In the genomic region with DNA sequence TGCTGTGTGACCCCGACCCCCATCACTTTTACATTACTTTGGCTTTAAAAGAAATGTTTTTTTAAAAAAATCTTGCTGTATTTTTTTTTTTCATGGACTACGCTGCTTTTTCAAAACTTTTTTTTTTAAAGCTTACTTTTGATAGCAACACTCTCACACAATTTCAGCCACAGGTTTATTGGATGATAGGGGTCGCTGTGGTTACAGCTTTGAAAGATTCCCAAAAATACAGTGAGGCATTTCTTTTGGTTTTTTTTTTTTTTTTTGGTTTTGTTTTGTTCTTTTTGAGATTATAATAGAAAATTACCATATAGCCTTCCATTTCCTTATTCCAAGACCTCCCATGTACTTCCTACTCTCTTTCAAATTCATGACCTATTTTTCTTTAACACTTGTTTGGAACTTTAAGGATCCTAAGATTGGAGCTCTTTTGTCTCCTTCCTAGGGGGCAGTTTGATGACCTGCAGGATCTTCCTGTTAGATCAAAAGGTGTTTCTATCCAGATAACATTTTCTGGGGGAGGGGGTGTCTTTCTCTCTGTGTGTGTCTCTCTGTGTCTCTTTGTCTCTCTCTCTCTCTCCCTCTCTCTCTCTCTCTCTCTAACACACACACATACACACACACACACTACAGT, we compare ENCODE assay signal across 21 mouse cellular contexts. TPM values are rescaled to one million over a fixed set of nuclear protein-coding genes. Genes with fewer than 3 reads are reported as not detected.
A peak's percentile ranks its signal among the peaks of the same experiment; 100 is the strongest.
DNase-seq lines count a peak whose midpoint lies in the region; ATAC-seq and TF ChIP-seq lines count a peak whose summit lies in the region.
"Had no signal": no experiment of that assay in that cellular context is flagged by ENCODE, and none has a peak within 500 bp of the region (broad histone marks: within the 10 kb centered on the region; RNA-seq: fewer than 3 reads in every experiment).

No protein-coding gene starts in this region.

- 38% methylated on average over 3 of the region's 3 CpGs for WGBS in forebrain, embryonic 14.5 days
- 31% methylated on average over 3 of the region's 3 CpGs for WGBS in forebrain, embryonic 12.5 days
- WGBS in stomach, postnatal 0 days = 41% methylated on average over 3 of the region's 3 CpGs
- WGBS in hindbrain, embryonic 12.5 days = 37% methylated on average over 3 of the region's 3 CpGs

- no peak overlapping the region for H3K27ac ChIP-seq in forebrain, embryonic 14.5 days (ENCODE audit: low read depth, low read length)
- H3K27ac ChIP-seq in forebrain, embryonic 12.5 days = no peak overlapping the region
- H3K27ac ChIP-seq in left cerebral cortex, adult 2 months = no peak overlapping the region
- no peak overlapping the region for H3K27ac ChIP-seq in stomach, postnatal 0 days (replicated peaks)
- H3K27ac ChIP-seq in hindbrain, embryonic 12.5 days = no peak overlapping the region
- H3K27ac ChIP-seq: forebrain, embryonic 10.5 days; heart, embryonic 13.5 days; liver, embryonic 14.5 days; midbrain, embryonic 10.5 days had no signal

- intact Hi-C loops in left cerebral cortex, adult 2 months (cut with DNase I) = loop anchor here (5.0 kb wide), 1 partner anchor 234 kb away; no protein-coding TSS in a partner anchor
- intact Hi-C loops in left cerebral cortex, postnatal 4 days (cut with DNase I) = no loop called here

- no peak for TF ChIP-seq EP300 in stomach, postnatal 0 days (optimal IDR thresholded peaks at IDR 0.05)

- no peak for ATAC-seq in forebrain, embryonic 14.5 days
- no peak for ATAC-seq in forebrain, embryonic 12.5 days (ENCODE audit: low FRiP score)
- no peak for ATAC-seq in stomach, postnatal 0 days (ENCODE audit: low FRiP score, low TSS enrichment)
- no peak for ATAC-seq in hindbrain, embryonic 12.5 days (ENCODE audit: low FRiP score)
- ATAC-seq: CD4-positive, CD25-positive, alpha-beta regulatory T cell, adult 4 months; intestine, embryonic 16.5 days; Patski had no signal

- H3K36me3 ChIP-seq in forebrain, embryonic 14.5 days (ENCODE audit: control insufficient read depth, insufficient read depth, low read length) = no peaks in the 10 kb centered on the region
- H3K36me3 ChIP-seq in forebrain, embryonic 12.5 days (replicated peaks) = no peaks in the 10 kb centered on the region
- H3K36me3 ChIP-seq in stomach, postnatal 0 days (ENCODE audit: control insufficient read depth, insufficient read depth, low read length) = no peaks in the 10 kb centered on the region
- no peaks in the 10 kb centered on the region for H3K36me3 ChIP-seq in hindbrain, embryonic 12.5 days
- H3K36me3 ChIP-seq: forebrain, embryonic 10.5 days; heart, embryonic 13.5 days; midbrain, embryonic 10.5 days had no signal

- no peaks in the 10 kb centered on the region for H3K4me1 ChIP-seq in forebrain, embryonic 14.5 days (ENCODE audit: control insufficient read depth, insufficient read depth, low read length)
- no peaks in the 10 kb centered on the region for H3K4me1 ChIP-seq in forebrain, embryonic 12.5 days
- no peaks in the 10 kb centered on the region for H3K4me1 ChIP-seq in stomach, postnatal 0 days (replicated peaks; ENCODE audit: control insufficient read depth, insufficient read depth)
- H3K4me1 ChIP-seq in hindbrain, embryonic 12.5 days = no peaks in the 10 kb centered on the region
- H3K4me1 ChIP-seq: heart, embryonic 13.5 days had no signal

- peak; percentile 19; the same call in 1 of the 2 replicates for TF ChIP-seq CTCF in left cerebral cortex, adult 2 months (IDR thresholded peaks at IDR 0.05)
- TF ChIP-seq CTCF in stomach, postnatal 0 days (IDR thresholded peaks at IDR 0.05; ENCODE audit: low read depth) = peak; percentile 22; the same call in 1 of the 2 replicates

- H3K9ac ChIP-seq in forebrain, embryonic 14.5 days (ENCODE audit: low read length) = no peak overlapping the region
- no peak overlapping the region for H3K9ac ChIP-seq in forebrain, embryonic 12.5 days
- no peak overlapping the region for H3K9ac ChIP-seq in stomach, postnatal 0 days (ENCODE audit: low read length)
- no peak overlapping the region for H3K9ac ChIP-seq in hindbrain, embryonic 12.5 days
- H3K9ac ChIP-seq: heart, embryonic 13.5 days; liver, embryonic 14.5 days had no signal

- no peak overlapping the region for H3K4me3 ChIP-seq in forebrain, embryonic 14.5 days (ENCODE audit: low read depth, low read length)
- H3K4me3 ChIP-seq in forebrain, embryonic 12.5 days (replicated peaks) = no peak overlapping the region
- no peak overlapping the region for H3K4me3 ChIP-seq in left cerebral cortex, adult 2 months
- no peak overlapping the region for H3K4me3 ChIP-seq in stomach, postnatal 0 days (ENCODE audit: low read depth, low read length)
- H3K4me3 ChIP-seq in hindbrain, embryonic 12.5 days = no peak overlapping the region
- H3K4me3 ChIP-seq: forebrain, embryonic 10.5 days; heart, embryonic 13.5 days; midbrain, embryonic 10.5 days had no signal

- peak; percentile 40 for DNase-seq in forebrain, embryonic 14.5 days (ENCODE audit: low spot score)
- no peak for DNase-seq in left cerebral cortex, adult 2 months (ENCODE audit: extremely low spot score in 1 of 2, low spot score in 2 of 2)
- DNase-seq in left cerebral cortex, postnatal 4 days = no peak
- DNase-seq in NIH3T3 (ENCODE audit: low read depth) = peak; percentile 2
- no peak for DNase-seq in stomach, postnatal 0 days (ENCODE audit: low spot score)
- DNase-seq: cerebellum, adult 18-20 months; lung, postnatal 14 days; thymus, postnatal 25 days had no signal

- H3K9me3 ChIP-seq in forebrain, embryonic 14.5 days (replicated peaks; ENCODE audit: control insufficient read depth, low read length) = peaks cover 13% of the 10 kb centered on the region
- H3K9me3 ChIP-seq in forebrain, embryonic 12.5 days = peaks cover 8% of the 10 kb centered on the region
- no peaks in the 10 kb centered on the region for H3K9me3 ChIP-seq in stomach, postnatal 0 days (ENCODE audit: control insufficient read depth, low read length)
- peaks cover 25% of the 10 kb centered on the region for H3K9me3 ChIP-seq in hindbrain, embryonic 12.5 days (replicated peaks)

- no peak overlapping the region for H3K4me2 ChIP-seq in forebrain, embryonic 14.5 days (ENCODE audit: low read length)
- no peak overlapping the region for H3K4me2 ChIP-seq in forebrain, embryonic 12.5 days
- H3K4me2 ChIP-seq in stomach, postnatal 0 days (replicated peaks; ENCODE audit: low read depth) = no peak overlapping the region
- H3K4me2 ChIP-seq in hindbrain, embryonic 12.5 days (replicated peaks) = no peak overlapping the region
- H3K4me2 ChIP-seq: heart, embryonic 13.5 days had no signal

- H3K27me3 ChIP-seq in forebrain, embryonic 14.5 days (replicated peaks; ENCODE audit: control insufficient read depth, insufficient read depth, low read length) = no peaks in the 10 kb centered on the region
- no peaks in the 10 kb centered on the region for H3K27me3 ChIP-seq in forebrain, embryonic 12.5 days
- no peaks in the 10 kb centered on the region for H3K27me3 ChIP-seq in stomach, postnatal 0 days (ENCODE audit: control insufficient read depth, insufficient read depth, low read length)
- no peaks in the 10 kb centered on the region for H3K27me3 ChIP-seq in hindbrain, embryonic 12.5 days
- H3K27me3 ChIP-seq: heart, embryonic 13.5 days; Patski had no signal

RNA-seq across cellular contexts. Expression of gene Gm38393, which starts 3.0 kb away (rescaled TPM):
- 1.9 and 3.4 TPM in 2 replicates for polyA plus RNA-seq in forebrain, embryonic 14.5 days (2014; fragmentation: Nextera tagmentation; extraction: Ambion mirVana)
- 2.4 and 2.6 TPM in 2 replicates for polyA plus RNA-seq in forebrain, embryonic 12.5 days (2016; fragmentation: Nextera tagmentation; extraction: Ambion mirVana)
- 10 to 100 TPM; 78.6 to 82.6 TPM for total RNA-seq in left cerebral cortex, adult 2 months (2021)
- total RNA-seq in left cerebral cortex, postnatal 4 days (2021) = 10 to 100 TPM; 84.3 to 89.7 TPM
- polyA plus RNA-seq in stomach, postnatal 0 days (2015; fragmentation: Nextera tagmentation; extraction: Ambion mirVana) = 0.12 and 0.15 TPM in 2 replicates
- polyA plus RNA-seq in hindbrain, embryonic 12.5 days (2016; fragmentation: Nextera tagmentation; extraction: Ambion mirVana) = 1.2 and 2.1 TPM in 2 replicates
- polyA plus RNA-seq: CD4-positive, CD25-positive, alpha-beta regulatory T cell, adult 4 months had no signal

RNA-seq across cellular contexts. Expression of gene Snurf, which starts 3.0 kb away (rescaled TPM):
- 348 and 424 TPM in 2 replicates for polyA plus RNA-seq in forebrain, embryonic 14.5 days (2014; fragmentation: Nextera tagmentation; extraction: Ambion mirVana)
- polyA plus RNA-seq in forebrain, embryonic 12.5 days (2016; fragmentation: Nextera tagmentation; extraction: Ambion mirVana) = 147 and 197 TPM in 2 replicates
- 1,000 to 10,000 TPM; 2,228 to 2,355 TPM for total RNA-seq in left cerebral cortex, adult 2 months (2021)
- 1,000 to 10,000 TPM; 1,067 to 1,192 TPM for total RNA-seq in left cerebral cortex, postnatal 4 days (2021)
- 16.8 and 18.1 TPM in 2 replicates for polyA plus RNA-seq in stomach, postnatal 0 days (2015; fragmentation: Nextera tagmentation; extraction: Ambion mirVana)
- polyA plus RNA-seq in hindbrain, embryonic 12.5 days (2016; fragmentation: Nextera tagmentation; extraction: Ambion mirVana) = 196 and 203 TPM in 2 replicates
- total RNA-seq: hematopoietic stem cell, adult 5-6 weeks had no signal
- polyA plus RNA-seq: CD4-positive, CD25-positive, alpha-beta regulatory T cell, adult 4 months; gonadal fat pad, adult 2 months; large intestine, adult 2 months; spleen, adult 2 months had no signal

Comparison
In these comparisons a context has a peak if more than half of its experiments do, and no peak if none do; other contexts are left out.
1. DNase-seq: peak in forebrain, embryonic 14.5 days (single experiment) and NIH3T3 (single experiment); none in left cerebral cortex, adult 2 months (0 of 2), left cerebral cortex, postnatal 4 days (single experiment) and stomach, postnatal 0 days (single experiment).